Mouse (Mus musculus): ENCODE results near the gene Matn4. TPM values are rescaled to one million over a fixed set of nuclear protein-coding genes. Genes with fewer than 3 reads are reported as not detected.

Gene Matn4
- total RNA-seq, 1 experiment, result 2.3 TPM

DNA sequence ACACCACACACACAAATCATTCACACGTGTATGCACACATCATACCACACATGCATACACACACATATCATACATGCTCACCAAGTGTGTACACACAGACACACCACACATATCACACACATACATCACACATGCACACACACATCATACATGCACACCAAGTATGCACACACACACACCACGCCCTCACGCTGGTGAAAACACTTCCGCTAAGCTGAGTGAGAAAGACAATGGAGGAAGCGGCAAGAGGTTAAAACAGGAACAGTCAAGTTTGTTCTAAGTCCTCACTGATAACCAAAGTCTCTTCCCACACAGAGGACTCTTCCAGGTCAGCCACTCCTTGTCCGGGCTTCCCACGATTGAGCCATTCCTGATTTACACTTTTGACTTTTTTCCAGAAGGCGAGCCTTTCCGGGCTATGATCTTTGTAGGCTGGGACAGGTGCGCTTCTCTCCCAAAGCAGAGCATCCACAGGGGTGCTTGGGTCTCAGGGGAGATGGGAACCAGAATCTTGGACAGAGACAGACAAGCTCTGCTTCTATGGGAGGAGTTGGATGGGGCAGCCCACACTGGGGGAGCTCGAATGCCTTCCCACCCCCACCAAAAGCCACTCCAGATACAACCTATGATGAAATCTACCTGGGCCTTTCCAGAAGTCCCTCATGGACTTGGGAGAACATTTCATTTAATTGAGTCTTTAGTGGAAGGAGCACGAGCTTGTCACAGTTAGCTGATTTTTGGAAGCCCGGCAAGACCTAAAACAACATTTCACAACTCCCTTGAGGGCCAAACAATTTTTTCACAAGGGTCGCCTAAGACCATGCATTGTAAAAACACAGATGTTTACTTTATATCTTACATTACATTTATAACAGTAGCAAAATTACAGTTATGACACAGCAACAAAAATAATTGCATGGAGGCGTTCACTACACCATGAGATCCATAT is 27.2 kb downstream of the Matn4 start:
- Histone ChIP-seq H3K4me1 (ENCODE audit: control insufficient read depth in 2 of 2, insufficient read depth in 2 of 2, low read length in 2 of 2, poor library complexity in 1 of 2) (no peaks in the 10 kb centered on the region), H3K27ac (ENCODE audit: insufficient read depth, low read depth, low read length, poor library complexity, severe bottlenecking) (no peak overlapping the region), H3K9ac (ENCODE audit: insufficient read depth, low read depth, low read length, poor library complexity, severe bottlenecking) (no peak overlapping the region), H3K9me3 (ENCODE audit: control insufficient read depth, insufficient read depth, low read depth, low read length) (no peaks in the 10 kb centered on the region), H3K36me3 (ENCODE audit: control insufficient read depth, insufficient read depth, low read length, poor library complexity, severe bottlenecking) (no peaks in the 10 kb centered on the region), H3K4me3 (ENCODE audit: insufficient read depth in 1 of 2, low read depth in 1 of 2, low read length in 2 of 2, poor library complexity in 1 of 2, severe bottlenecking in 1 of 2) (no peak overlapping the region)
- in situ Hi-C loops (cut with MboI; ENCODE audit: low sequenced_read_pairs in 2 of 2, unreplicated experiment in 2 of 2), result no loop called here
- TF ChIP-seq ZNF384 (IDR thresholded peaks at IDR 0.05; ENCODE audit: low read depth, low read length), result no peak
- no peak for TF ChIP-seq ZC3H11A (IDR thresholded peaks at IDR 0.05; ENCODE audit: borderline replicate concordance, low read depth, low read length)
- TF ChIP-seq MAFK (IDR thresholded peaks at IDR 0.05; ENCODE audit: insufficient read depth, low read depth, low read length), result no peak
- TF ChIP-seq CHD2 (IDR thresholded peaks at IDR 0.05; ENCODE audit: low read depth, low read length), result no peak
- TF ChIP-seq HCFC1 (IDR thresholded peaks at IDR 0.05; ENCODE audit: borderline replicate concordance, insufficient read depth, low read length), result no peak
- no peak for DNase-seq (ENCODE audit: low read depth, low spot score)

DNA sequence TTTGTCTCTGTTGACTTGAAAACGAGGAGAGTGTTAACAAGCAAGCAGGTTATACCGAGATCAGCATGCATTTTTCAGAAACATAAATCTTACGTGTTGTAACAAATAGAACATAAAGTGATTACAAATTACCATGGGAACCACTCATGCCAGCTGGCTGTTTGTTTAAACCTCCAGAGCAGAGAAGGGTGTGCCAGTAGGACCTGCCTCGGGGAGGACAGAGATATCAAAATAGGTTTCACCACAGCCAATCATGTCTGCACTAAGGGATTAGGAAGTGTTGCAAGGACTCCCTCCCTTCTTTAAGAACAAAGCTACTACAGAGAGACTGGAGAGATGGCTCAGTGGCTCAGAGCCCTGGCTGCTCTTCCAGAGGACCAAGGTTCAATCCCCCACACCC is 31.8 kb downstream of the Matn4 start:
- Histone ChIP-seq H3K9ac (ENCODE audit: insufficient read depth, low read depth, low read length, poor library complexity, severe bottlenecking) (no peak overlapping the region), H3K27ac (ENCODE audit: insufficient read depth, low read depth, low read length, poor library complexity, severe bottlenecking) (no peak overlapping the region), H3K9me3 (ENCODE audit: control insufficient read depth, insufficient read depth, low read depth, low read length) (no peaks in the 10 kb centered on the region), H3K4me1 (ENCODE audit: control insufficient read depth in 2 of 2, insufficient read depth in 2 of 2, low read length in 2 of 2, poor library complexity in 1 of 2) (no peaks in the 10 kb centered on the region), H3K4me3 (ENCODE audit: insufficient read depth in 1 of 2, low read depth in 1 of 2, low read length in 2 of 2, poor library complexity in 1 of 2, severe bottlenecking in 1 of 2) (no peak overlapping the region), H3K36me3 (ENCODE audit: control insufficient read depth, insufficient read depth, low read length, poor library complexity, severe bottlenecking) (no peaks in the 10 kb centered on the region)
- in situ Hi-C loops (cut with MboI; ENCODE audit: low sequenced_read_pairs in 2 of 2, unreplicated experiment in 2 of 2), result no loop called here
- DNase-seq (ENCODE audit: low read depth, low spot score), result no peak
- no peak for TF ChIP-seq CHD2 (IDR thresholded peaks at IDR 0.05; ENCODE audit: low read depth, low read length)
- no peak for TF ChIP-seq ZC3H11A (IDR thresholded peaks at IDR 0.05; ENCODE audit: borderline replicate concordance, low read depth, low read length)
- TF ChIP-seq MAFK (IDR thresholded peaks at IDR 0.05; ENCODE audit: insufficient read depth, low read depth, low read length), result no peak
- TF ChIP-seq ZNF384 (IDR thresholded peaks at IDR 0.05; ENCODE audit: low read depth, low read length), result no peak

DNA sequence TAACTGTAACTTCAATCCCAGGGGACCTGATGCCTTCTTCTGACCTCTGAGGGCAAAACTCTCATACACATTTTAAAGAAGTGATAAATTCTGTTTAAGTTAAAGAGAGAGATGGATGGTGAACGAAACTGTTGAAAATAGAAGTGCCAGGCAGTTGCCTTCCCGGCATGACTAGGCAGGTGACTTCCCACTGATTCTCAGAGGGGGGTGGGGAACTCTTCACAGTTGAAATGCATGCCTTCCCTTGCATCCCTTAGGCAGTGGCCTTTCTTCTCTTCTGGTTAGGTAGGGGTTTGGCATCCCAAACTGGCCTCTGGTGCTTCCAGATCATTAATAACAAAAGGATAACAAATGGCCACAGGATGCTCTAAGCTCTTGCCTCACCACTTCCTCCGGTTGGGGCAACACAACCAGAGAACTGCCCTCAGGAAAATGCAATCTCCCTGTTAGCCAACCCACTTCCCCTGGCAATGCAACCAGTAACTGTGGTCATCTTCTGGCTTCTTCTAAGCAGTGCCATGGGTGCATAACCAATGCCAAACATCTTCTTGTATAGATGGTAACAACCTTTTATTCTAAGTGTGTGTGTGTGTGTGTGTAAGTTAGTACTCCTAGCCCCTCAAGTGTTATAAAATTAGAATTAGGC is 32.4 kb downstream of the Matn4 start:
- TF ChIP-seq MAFK (IDR thresholded peaks at IDR 0.05; ENCODE audit: insufficient read depth, low read depth, low read length) (no peak), CHD2 (IDR thresholded peaks at IDR 0.05; ENCODE audit: low read depth, low read length) (no peak), ZC3H11A (IDR thresholded peaks at IDR 0.05; ENCODE audit: borderline replicate concordance, low read depth, low read length) (no peak), ZNF384 (IDR thresholded peaks at IDR 0.05; ENCODE audit: low read depth, low read length) (no peak), HCFC1 (IDR thresholded peaks at IDR 0.05; ENCODE audit: borderline replicate concordance, insufficient read depth, low read length) (no peak)
- in situ Hi-C loops (cut with MboI; ENCODE audit: low sequenced_read_pairs in 2 of 2, unreplicated experiment in 2 of 2), result no loop called here

DNA sequence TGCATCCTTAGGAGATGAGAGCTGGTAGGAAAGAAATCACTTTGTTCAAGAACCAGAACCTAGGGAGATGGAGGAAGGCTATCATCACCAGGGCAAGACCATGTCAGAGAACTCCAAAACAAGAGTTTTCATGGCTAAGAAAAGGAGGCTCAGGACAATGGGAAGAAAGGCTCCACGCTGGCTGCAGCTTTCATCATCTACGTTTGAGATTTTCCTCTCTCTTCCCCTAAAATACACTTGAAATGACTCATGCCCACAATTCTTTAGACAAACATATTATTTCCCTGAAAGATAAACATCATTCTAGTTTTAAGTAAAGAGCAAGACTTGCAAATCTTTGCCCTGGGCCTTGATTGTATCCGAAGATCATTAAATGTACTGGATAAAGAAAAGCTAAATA is 33.6 kb downstream of the Matn4 start:
- no peak for TF ChIP-seq ZNF384 (IDR thresholded peaks at IDR 0.05; ENCODE audit: low read depth, low read length)
- TF ChIP-seq CHD2 (IDR thresholded peaks at IDR 0.05; ENCODE audit: low read depth, low read length), result no peak
- no peak for TF ChIP-seq ZC3H11A (IDR thresholded peaks at IDR 0.05; ENCODE audit: borderline replicate concordance, low read depth, low read length)
- no peak for TF ChIP-seq HCFC1 (IDR thresholded peaks at IDR 0.05; ENCODE audit: borderline replicate concordance, insufficient read depth, low read length)
- TF ChIP-seq MAFK (IDR thresholded peaks at IDR 0.05; ENCODE audit: insufficient read depth, low read depth, low read length), result no peak
- Histone ChIP-seq H3K4me3 (ENCODE audit: insufficient read depth in 1 of 2, low read depth in 1 of 2, low read length in 2 of 2, poor library complexity in 1 of 2, severe bottlenecking in 1 of 2) (no peak overlapping the region), H3K36me3 (ENCODE audit: control insufficient read depth, insufficient read depth, low read length, poor library complexity, severe bottlenecking) (no peaks in the 10 kb centered on the region), H3K9me3 (ENCODE audit: control insufficient read depth, insufficient read depth, low read depth, low read length) (no peaks in the 10 kb centered on the region), H3K4me1 (ENCODE audit: control insufficient read depth in 2 of 2, insufficient read depth in 2 of 2, low read length in 2 of 2, poor library complexity in 1 of 2) (no peaks in the 10 kb centered on the region), H3K27ac (ENCODE audit: insufficient read depth, low read depth, low read length, poor library complexity, severe bottlenecking) (no peak overlapping the region), H3K9ac (ENCODE audit: insufficient read depth, low read depth, low read length, poor library complexity, severe bottlenecking) (no peak overlapping the region)
- in situ Hi-C loops (cut with MboI; ENCODE audit: low sequenced_read_pairs in 2 of 2, unreplicated experiment in 2 of 2), result no loop called here
- DNase-seq (ENCODE audit: low read depth, low spot score), result no peak

More for the DNA sequence above, 32.4 kb downstream of the Matn4 start:
- Histone ChIP-seq H3K36me3 (ENCODE audit: control insufficient read depth, insufficient read depth, low read length, poor library complexity, severe bottlenecking) (no peaks in the 10 kb centered on the region), H3K27ac (ENCODE audit: insufficient read depth, low read depth, low read length, poor library complexity, severe bottlenecking) (no peak overlapping the region), H3K9me3 (ENCODE audit: control insufficient read depth, insufficient read depth, low read depth, low read length) (no peaks in the 10 kb centered on the region), H3K9ac (ENCODE audit: insufficient read depth, low read depth, low read length, poor library complexity, severe bottlenecking) (no peak overlapping the region), H3K4me1 (ENCODE audit: control insufficient read depth in 2 of 2, insufficient read depth in 2 of 2, low read length in 2 of 2, poor library complexity in 1 of 2) (no peaks in the 10 kb centered on the region), H3K4me3 (ENCODE audit: insufficient read depth in 1 of 2, low read depth in 1 of 2, low read length in 2 of 2, poor library complexity in 1 of 2, severe bottlenecking in 1 of 2) (no peak overlapping the region)
- no peak for DNase-seq (ENCODE audit: low read depth, low spot score)

Data from ES-E14 (cell line).